Mouse (Mus musculus): ENCODE measurements around the gene Pde6h.
"Not testable (repeated sequence)": the region's sequence is repeated elsewhere in the genome, so short reads cannot be mapped to it uniquely, and the experiment has no call there.

Pde6h gene

GRCm38 (mm10) chr6:136923532-136923931 is at the start of gene Pde6h:
TSS of gene Pde6h (plus strand) at chr6:136923832.
- no peak for DNase-seq

GRCm38 (mm10) chr6:136874599-136874998 is 49.0 kb upstream of the Pde6h start:
- no peak for DNase-seq

GRCm38 (mm10) chr6:136875670-136876069 is 48.0 kb upstream of the Pde6h start, which contains the start of gene Mgp:
TSS of gene Mgp (minus strand) at chr6:136875823.
- no peak for DNase-seq

DNA sequence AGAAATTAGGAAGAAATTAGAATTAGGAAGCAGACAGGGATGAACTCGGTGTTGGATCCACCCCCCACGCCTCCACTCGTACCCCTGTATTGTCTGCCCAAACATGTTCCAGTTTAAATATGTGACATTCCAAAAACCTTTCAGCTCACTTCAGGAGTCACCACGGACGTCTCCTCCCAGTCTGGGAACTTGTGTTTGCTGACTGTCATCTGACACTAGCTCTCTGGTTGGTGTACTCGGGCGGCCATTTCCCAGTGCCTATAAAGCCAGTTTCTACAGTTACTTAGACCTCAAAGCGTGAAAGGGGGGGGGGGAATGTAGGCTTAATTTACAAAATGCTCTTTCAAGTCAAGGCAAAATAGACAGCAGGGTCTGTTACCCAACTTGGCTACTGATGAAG is 42.0 kb upstream of the Pde6h start:
- DNase-seq, result no peak

DNA sequence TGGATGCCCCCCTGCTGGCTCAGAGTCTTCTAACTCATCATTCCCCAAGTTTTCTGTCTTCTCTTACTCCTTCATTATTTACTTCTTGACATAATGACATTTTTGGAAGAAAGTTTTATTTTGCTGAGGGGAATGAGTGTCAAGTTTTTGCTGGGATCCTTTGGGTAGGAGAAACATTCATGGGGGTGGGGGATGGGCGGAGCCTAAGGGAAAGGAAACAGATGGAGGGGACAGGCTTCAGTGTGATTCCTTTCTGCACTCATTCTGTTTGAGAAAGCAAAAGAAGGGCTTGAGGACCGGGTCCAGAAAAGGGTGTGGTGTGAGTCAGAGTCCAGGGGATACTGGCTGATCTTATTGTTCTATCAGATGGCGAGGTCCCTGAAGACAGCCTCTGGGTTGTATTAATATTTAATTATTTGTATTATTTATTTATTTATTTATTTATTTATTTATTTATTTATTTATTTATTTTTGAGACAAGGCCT is 40.2 kb upstream of the Pde6h start:
- DNase-seq, result no peak

- no peak for DNase-seq
Measured at GRCm38 (mm10) chr6:136883961-136884360, 39.7 kb upstream of the Pde6h start.

DNA sequence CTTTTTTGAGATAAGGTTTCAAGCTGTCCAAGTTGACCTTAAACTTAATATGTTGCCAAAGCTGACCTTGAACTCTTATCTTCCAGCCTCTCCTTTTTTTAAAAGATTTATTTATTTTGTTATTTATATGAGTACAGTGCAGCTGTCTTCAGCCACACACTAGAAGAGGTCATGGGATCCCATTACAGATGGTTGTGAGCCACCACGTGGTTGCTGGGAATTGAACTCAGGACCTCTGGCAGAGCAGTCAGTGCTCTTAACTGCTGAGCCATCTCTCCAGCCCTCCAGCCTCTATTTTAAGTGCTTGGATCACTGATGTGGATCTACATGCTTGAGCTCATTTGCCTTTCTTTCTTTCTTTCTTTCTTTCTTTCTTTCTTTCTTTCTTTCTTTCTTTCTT is 38.9 kb upstream of the Pde6h start:
- not testable (repeated sequence) for DNase-seq

DNA sequence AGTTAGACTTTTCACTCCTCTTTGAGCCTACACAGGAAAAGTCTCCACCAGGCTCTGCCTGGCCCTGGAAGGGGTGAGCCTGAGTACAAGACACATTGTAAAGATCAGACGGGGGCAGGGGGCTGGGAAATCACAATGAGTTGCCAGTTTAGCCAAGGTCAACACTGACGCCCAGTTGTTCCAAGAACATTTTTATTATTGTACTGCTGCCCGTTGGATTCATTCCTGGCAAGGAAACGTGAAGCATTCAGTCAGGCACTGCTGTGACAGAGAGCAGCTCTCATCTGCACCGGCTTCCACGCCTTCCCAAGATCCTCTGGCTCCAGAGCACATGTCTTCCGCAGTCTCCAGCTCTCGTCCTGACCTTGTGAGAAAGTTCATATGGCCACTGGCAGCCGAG is 35.8 kb upstream of the Pde6h start:
- no peak for DNase-seq

DNA sequence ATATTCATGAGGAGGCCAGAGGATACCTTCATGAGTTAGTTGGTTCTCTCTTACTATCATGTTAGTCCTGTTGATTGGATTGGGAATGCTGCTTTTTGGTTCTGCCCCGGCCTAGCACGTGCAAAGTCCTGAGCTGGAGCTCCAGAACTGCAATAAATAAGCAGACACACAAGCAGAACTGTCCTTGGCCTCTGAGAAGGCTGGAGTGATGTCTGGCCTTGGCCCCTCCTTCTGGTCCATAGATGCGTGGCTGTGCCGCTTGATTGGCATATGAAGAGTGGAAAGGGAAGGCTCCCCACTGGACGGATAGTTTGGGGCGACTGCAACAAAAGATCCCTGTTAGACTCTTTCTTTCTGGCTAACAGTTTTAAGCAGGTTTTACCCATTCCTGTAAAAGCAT is 34.6 kb upstream of the Pde6h start:
- no peak for DNase-seq

- no peak for DNase-seq
Measured at GRCm38 (mm10) chr6:136889554-136889953, 34.1 kb upstream of the Pde6h start.

GRCm38 (mm10) chr6:136892002-136892401 is 31.6 kb upstream of the Pde6h start:
- no peak for DNase-seq

- DNase-seq, result no peak
Measured at GRCm38 (mm10) chr6:136894532-136895339, 28.9 kb upstream of the Pde6h start.

DNA sequence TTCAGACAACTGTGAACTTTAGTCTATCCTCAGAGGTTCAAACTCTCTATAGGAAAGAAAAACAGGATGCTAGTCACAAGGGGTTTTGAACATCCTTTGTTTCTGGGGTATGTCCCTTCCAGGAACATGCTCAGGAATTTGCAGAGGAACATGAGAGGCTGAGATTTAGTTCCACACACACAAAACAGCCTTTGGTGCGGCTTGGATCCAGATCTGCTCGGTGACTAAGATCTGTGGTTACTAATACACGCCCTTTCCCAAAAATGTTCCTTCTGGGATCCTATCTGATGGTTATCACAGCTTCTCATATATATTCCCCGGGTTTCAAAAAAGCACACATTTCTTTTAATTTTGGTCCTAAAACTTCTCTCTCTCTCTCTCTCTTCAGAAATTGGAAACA is 25.8 kb upstream of the Pde6h start:
- DNase-seq, result no peak

DNA sequence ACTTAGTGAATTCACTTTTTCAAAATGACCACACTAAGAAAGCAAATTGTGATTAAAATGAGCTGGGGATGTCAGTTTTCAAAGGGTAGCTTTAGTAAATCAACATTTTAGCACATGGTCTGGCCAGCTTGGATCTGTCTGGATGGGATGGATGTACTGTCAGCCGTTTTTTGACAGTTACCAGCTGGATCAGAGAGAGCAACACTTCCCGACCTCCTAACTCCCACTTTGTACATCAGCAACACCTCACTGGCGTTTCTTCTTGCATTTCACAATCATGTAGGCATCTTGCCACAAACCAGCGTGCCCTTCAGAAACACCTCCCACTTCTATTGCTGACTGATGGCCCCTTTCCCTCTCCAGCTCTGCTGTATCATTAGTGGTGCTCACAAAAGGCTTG is 25.4 kb upstream of the Pde6h start:
- no peak for DNase-seq

DNA sequence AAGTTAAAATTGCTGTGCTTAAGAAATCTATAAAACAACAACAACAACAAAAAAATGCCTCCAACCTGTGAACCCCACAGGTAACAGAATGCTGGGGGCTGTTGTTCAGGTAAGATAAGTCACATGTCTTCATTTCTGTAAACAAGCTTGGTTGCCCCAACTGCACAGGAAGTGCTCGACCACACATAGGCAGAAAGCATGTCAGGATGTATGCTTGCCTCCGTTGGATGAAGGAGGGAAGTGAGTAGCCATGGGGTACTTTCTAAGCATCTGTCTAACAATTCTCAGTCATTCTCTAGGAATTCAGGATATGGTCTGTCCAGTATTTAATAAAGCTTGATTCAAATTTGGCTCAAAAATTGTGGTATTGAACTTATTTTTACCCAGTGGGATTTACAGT is 24.7 kb upstream of the Pde6h start:
- no peak for DNase-seq

DNA sequence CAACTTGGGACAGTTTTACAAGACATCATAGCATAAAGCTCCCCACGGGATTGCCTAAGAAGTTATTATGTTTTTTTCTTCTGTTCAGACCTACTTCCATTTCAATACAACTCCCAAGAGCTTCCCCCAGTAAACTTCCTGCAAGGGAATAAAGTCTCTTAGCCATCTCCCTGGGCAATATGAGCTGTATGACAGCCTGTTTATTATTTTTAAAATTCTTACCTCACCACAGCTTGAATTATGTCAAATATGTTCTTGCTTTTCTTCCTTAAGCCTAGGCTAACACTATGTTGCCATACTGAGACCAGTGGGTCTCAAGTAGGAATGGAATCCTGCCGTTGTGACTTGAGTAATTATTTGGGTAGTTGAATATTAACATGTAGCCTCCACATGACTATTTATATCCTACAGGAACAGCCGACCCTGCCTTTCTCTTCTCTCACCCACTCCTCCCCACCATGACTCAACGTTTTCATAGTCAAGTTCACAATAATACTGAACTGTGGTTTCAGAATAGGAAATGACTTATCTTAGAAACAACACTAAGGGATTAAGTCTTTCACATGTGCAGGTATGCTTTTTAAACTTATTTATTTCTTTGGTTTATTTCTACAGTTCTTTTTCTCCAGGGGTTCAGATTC is 23.1 kb upstream of the Pde6h start:
- DNase-seq, result no peak

- no peak for DNase-seq
Measured at GRCm38 (mm10) chr6:136901010-136901409, 22.6 kb upstream of the Pde6h start.

GRCm38 (mm10) chr6:136902527-136902926 is 21.1 kb upstream of the Pde6h start:
- no peak for DNase-seq

- no peak for DNase-seq
Measured at GRCm38 (mm10) chr6:136903885-136904470, 19.7 kb upstream of the Pde6h start.

DNA sequence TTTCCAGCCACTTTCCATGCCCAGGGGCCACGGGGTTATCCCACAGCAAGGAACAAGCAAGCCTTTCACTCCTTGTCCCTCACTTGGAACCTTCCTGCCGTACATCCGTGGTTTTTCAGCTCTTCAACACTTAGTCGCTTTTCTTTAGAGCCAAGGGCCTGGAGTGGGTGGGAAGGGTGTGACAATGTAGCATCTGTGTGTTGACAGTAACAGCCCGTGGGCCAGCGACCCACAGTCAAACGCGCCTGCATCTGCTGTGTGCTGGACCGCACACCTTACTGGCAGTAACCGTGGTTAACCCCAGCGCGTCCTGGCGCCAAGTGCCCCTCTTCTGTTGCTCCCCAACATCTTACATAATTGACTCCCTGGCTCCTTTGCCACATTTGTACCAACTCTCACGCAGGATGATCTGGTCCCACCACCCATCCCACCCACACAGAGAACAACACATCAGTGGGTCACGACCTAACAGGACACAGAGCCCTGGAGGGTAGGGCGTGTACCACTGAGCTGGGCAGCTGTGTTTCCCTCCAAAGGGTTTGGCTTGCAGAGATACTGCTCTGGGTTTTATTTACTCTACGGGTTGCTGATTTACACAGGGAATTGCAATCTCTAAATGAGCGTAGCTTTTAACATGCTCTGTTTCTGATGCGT is 17.2 kb upstream of the Pde6h start:
- no peak for DNase-seq

DNA sequence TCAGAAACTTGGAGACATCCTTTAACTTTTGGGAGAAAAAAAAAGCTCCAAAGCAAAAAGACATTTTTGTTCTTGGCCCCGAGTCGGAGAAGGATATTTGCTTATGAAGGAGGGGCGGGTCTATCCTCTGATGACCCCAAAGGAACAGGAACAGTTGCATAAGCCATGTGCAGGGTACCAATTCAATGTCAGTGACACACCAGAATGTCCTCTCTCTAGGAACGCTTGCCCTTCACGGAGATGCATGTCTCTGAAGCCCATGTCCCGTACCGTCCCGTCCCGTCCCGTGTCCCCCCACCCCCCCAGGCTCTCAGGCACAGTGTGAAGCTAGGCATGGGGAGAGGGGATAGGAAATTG is 16.7 kb upstream of the Pde6h start:
- DNase-seq, result no peak

- no peak for DNase-seq
Measured at GRCm38 (mm10) chr6:136910247-136910890, 13.3 kb upstream of the Pde6h start.

- DNase-seq, result no peak
Measured at GRCm38 (mm10) chr6:136912751-136913265, 10.8 kb upstream of the Pde6h start.

Measured in layer of hippocampus, adult 9-11 months (tissue).